Mouse (Mus musculus) urinary bladder, postnatal 0 days (tissue): ENCODE data around the gene Thumpd3. TPM values are rescaled to one million over a fixed set of nuclear protein-coding genes. Genes with fewer than 3 reads are reported as not detected.

Source experiments
- polyA plus RNA-seq: library from polyadenylated mRNA; unstranded; fragments of >200 nt; fragmentation: Nextera tagmentation; extraction: Ambion mirVana; gene quantifications from 2 replicates; pipeline ENCODE4 v1.2.1, GENCODE M21; 2015

Gene Thumpd3
- polyA plus RNA-seq, result 30.1 and 33.1 TPM in 2 replicates

GRCm38 (mm10) chr6:113046041-113046975 lies at the start of gene Thumpd3:
Gene Thumpd3 (plus strand): TSS chr6:113046225.

GRCm38 (mm10) chr6:113076686-113077516 lies 30.9 kb downstream of the Thumpd3 start, which contains the start of gene Setd5:
Gene Setd5 (plus strand): TSS chr6:113077365.

Other genes with a start within 250 kb of the Thumpd3 start
- gene Srgap3, start 99.0 kb upstream of the Thumpd3 start, polyA plus RNA-seq, result 0.60 and 1.1 TPM in 2 replicates
- 35.8 and 47.0 TPM in 2 replicates for gene Setd5, start 31.1 kb downstream of the Thumpd3 start, polyA plus RNA-seq
- 0.42 and 0.46 TPM in 2 replicates for gene Lhfpl4, start 149.2 kb downstream of the Thumpd3 start, polyA plus RNA-seq
- 40.7 and 42.7 TPM in 2 replicates for gene Mtmr14, start 191.6 kb downstream of the Thumpd3 start, polyA plus RNA-seq
- gene Cpne9, start 236.1 kb downstream of the Thumpd3 start, polyA plus RNA-seq, result not detected in 2 replicates